Mouse (Mus musculus) forebrain, embryonic 10.5 days (tissue): ENCODE data around the gene Pla2g2c. TPM values are rescaled to one million over a fixed set of nuclear protein-coding genes. Genes with fewer than 3 reads are reported as not detected.

Source experiments
- DNase-seq: peaks from one replicate; pipeline ENCODE4 v3.0.0-alpha.2; 2017; ENCODE audit warnings: low spot score; ENCODE audit errors: extremely low spot score
- H3K27ac ChIP-seq: fragments of 300-500 bp; sonication (generic); 2 replicates; pipeline ENCODE4 v1.5.1; 2016; ENCODE audit warnings: mild to moderate bottlenecking
- H3K27me3 ChIP-seq: fragments of 300-500 bp; sonication (generic); 2 replicates; pipeline ENCODE4 v1.6.1; 2016; ENCODE audit warnings: mild to moderate bottlenecking; ENCODE audit not compliant: poor library complexity, severe bottlenecking
- H3K36me3 ChIP-seq: fragments of 300-500 bp; sonication (generic); replicated peaks from 2 replicates; pipeline ENCODE4 v1.6.1; 2016; ENCODE audit warnings: mild to moderate bottlenecking, moderate library complexity
- H3K4me1 ChIP-seq: fragments of 300-500 bp; sonication (generic); 2 replicates; pipeline ENCODE4 v1.6.1; 2016
- H3K4me3 ChIP-seq: fragments of 300-500 bp; sonication (generic); 2 replicates; pipeline ENCODE4 v1.5.1; 2016; ENCODE audit warnings: mild to moderate bottlenecking, moderate library complexity
- H3K9me3 ChIP-seq: fragments of 300-500 bp; sonication (generic); 2 replicates; pipeline ENCODE4 v1.6.1; 2016; ENCODE audit warnings: mild to moderate bottlenecking, moderate library complexity
- WGBS: fragments of 180-500 bp; shearing (Covaris S2); methylation state at CpG from one replicate; pipeline ENCODE4 v1.1.7; 2016; 5-methylcytosine and 5-hydroxymethylcytosine counted together
- polyA plus RNA-seq: library from polyadenylated mRNA; unstranded; fragments of >200 nt; fragmentation: Nextera tagmentation; extraction: Ambion mirVana; gene quantifications from 2 replicates; pipeline ENCODE4 v1.2.1, GENCODE M21; 2016

The Pla2g2c gene
- polyA plus RNA-seq, 1 experiment from 2014 or later: 0.33 TPM

DNA sequence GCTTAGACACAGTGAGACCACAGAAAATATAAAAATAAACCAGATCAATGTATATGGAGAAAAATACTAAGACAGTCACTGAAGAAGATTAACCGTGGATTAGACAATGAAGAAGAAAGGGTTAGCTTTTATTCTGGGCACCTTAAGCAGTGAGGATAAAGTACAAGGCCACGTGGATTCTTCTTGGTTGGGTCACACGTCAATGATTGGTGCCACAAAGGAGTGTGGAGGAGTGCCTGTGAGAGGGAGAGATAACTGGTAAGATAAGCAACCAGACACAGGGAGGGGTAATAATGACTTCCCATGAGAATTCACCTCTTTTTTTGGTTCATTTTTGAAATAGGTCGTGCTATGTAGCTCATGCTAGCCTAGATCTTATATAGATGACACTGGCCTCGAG lies 47.8 kb downstream of the Pla2g2c start:
- Histone ChIP-seq H3K4me3 (no peak overlapping the region), H3K27ac (no peak overlapping the region), H3K9me3 (no peaks in the 10 kb centered on the region), H3K27me3 (no peaks in the 10 kb centered on the region), H3K4me1 (peaks cover 3% of the 10 kb centered on the region; the same call in 1 of the 2 replicates), H3K36me3 (no peaks in the 10 kb centered on the region)
- no peak for DNase-seq
- 84% methylated on average over 5 of the region's 5 CpGs for whole genome bisulfite sequencing

DNA sequence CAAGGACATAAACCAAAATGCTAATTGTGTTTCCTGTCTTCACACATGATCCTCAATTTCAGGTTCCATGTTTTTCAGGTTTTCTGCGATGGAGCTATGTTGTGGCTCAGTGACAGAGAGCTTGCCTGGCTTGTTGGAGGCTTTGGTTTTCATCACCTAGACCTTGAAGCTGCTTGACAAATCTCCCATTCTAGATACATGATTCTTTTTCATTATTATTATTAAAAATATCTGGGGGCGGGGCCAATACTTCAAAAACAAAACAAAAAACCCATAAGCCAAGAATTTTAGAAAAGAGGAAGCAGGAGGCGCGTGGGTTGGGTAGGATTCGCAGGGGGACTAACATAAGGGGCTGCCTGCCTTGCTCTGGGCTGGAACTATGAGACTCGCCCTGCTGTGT lies 50.8 kb downstream of the Pla2g2c start, which contains the start of gene Pla2g2d:
Gene Pla2g2d (plus strand): TSS at position 301 of the 400 bp plus-strand sequence.
- no peaks in the 10 kb centered on the region for H3K36me3 ChIP-seq
- no peak within 1 kb of the TSS for H3K27ac ChIP-seq
- 88% methylated on average over 6 of the region's 6 CpGs for WGBS
- H3K4me3 ChIP-seq: no peak within 1 kb of the TSS
- peaks cover 10% of the 10 kb centered on the region for H3K4me1 ChIP-seq
- H3K27me3 ChIP-seq: no peaks in the 10 kb centered on the region
- no peaks in the 10 kb centered on the region for H3K9me3 ChIP-seq
- no peak for DNase-seq

- no peaks in the 10 kb centered on the region for H3K27me3 ChIP-seq
- peaks cover 10% of the 10 kb centered on the region for H3K4me1 ChIP-seq
- 57% methylated on average over 20 of the region's 20 CpGs for WGBS
- H3K9me3 ChIP-seq: no peaks in the 10 kb centered on the region
- no peaks in the 10 kb centered on the region for H3K36me3 ChIP-seq
- H3K4me3 ChIP-seq: no peak overlapping the region
- no peak for DNase-seq
- H3K27ac ChIP-seq: no peak overlapping the region
Measured at GRCm38 (mm10) chr4:138777417-138778407, 53.1 kb downstream of the Pla2g2c start.

GRCm38 (mm10) chr4:138780300-138780699 lies 55.7 kb downstream of the Pla2g2c start:
- Histone ChIP-seq H3K4me1 (peaks cover 10% of the 10 kb centered on the region), H3K27ac (no peak overlapping the region), H3K4me3 (no peak overlapping the region), H3K9me3 (no peaks in the 10 kb centered on the region), H3K36me3 (no peaks in the 10 kb centered on the region), H3K27me3 (no peaks in the 10 kb centered on the region)
- no peak for DNase-seq
- WGBS: 96% methylated on average over 5 of the region's 5 CpGs

GRCm38 (mm10) chr4:138782098-138782497 lies 57.5 kb downstream of the Pla2g2c start:
- Histone ChIP-seq H3K36me3 (no peaks in the 10 kb centered on the region), H3K27ac (no peak overlapping the region), H3K4me1 (peaks cover 9% of the 10 kb centered on the region), H3K9me3 (no peaks in the 10 kb centered on the region), H3K27me3 (no peaks in the 10 kb centered on the region), H3K4me3 (no peak overlapping the region)
- no peak for DNase-seq
- 90% methylated on average over 6 of the region's 6 CpGs for WGBS

- no peak for DNase-seq
- H3K27me3 ChIP-seq: no peaks in the 10 kb centered on the region
- WGBS: 68% methylated on average over 4 of the region's 4 CpGs
- no peak overlapping the region for H3K4me3 ChIP-seq
- H3K9me3 ChIP-seq: no peaks in the 10 kb centered on the region
- H3K36me3 ChIP-seq: no peaks in the 10 kb centered on the region
- H3K27ac ChIP-seq: no peak overlapping the region
- H3K4me1 ChIP-seq: no peaks in the 10 kb centered on the region
Measured at GRCm38 (mm10) chr4:138785721-138786120, 61.1 kb downstream of the Pla2g2c start.

DNA sequence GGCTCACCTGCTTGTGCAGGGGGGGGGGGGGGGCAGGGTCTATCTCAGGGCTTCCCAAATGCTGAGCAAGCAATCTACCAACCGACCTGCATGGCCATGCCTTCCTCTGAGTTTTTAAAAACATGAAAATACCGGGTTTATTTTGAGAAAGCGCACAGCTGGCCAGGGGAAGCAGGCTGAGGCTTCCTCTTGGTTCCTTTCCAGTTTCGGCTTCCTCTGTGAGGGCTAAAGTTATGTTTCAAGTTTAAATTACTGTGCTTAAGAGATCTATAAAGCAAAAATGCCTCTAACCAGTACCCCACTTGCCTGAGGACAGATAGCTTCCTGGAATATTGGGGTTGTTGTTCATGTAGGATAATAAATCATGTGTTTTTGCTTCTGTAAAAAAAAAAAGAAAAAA lies 61.5 kb downstream of the Pla2g2c start:
- H3K36me3 ChIP-seq: no peaks in the 10 kb centered on the region
- H3K27me3 ChIP-seq: no peaks in the 10 kb centered on the region
- H3K27ac ChIP-seq: no peak overlapping the region
- no peak overlapping the region for H3K4me3 ChIP-seq
- no peaks in the 10 kb centered on the region for H3K9me3 ChIP-seq
- DNase-seq: no peak
- no peaks in the 10 kb centered on the region for H3K4me1 ChIP-seq
- WGBS: 80% methylated on average over 4 of the region's 4 CpGs

GRCm38 (mm10) chr4:138788381-138788780 lies 63.8 kb downstream of the Pla2g2c start:
- no peaks in the 10 kb centered on the region for H3K4me1 ChIP-seq
- 83% methylated on average over 4 of the region's 4 CpGs for WGBS
- no peak overlapping the region for H3K4me3 ChIP-seq
- no peaks in the 10 kb centered on the region for H3K27me3 ChIP-seq
- no peaks in the 10 kb centered on the region for H3K9me3 ChIP-seq
- H3K36me3 ChIP-seq: no peaks in the 10 kb centered on the region
- no peak overlapping the region for H3K27ac ChIP-seq
- DNase-seq: no peak

- Histone ChIP-seq H3K4me3 (no peak overlapping the region), H3K4me1 (no peaks in the 10 kb centered on the region), H3K9me3 (no peaks in the 10 kb centered on the region), H3K36me3 (no peaks in the 10 kb centered on the region), H3K27ac (no peak overlapping the region), H3K27me3 (no peaks in the 10 kb centered on the region)
- WGBS: 80% methylated on average over 6 of the region's 6 CpGs
- DNase-seq: no peak
Measured at GRCm38 (mm10) chr4:138791452-138791851, 66.9 kb downstream of the Pla2g2c start.

GRCm38 (mm10) chr4:138792599-138792998 lies 68.0 kb downstream of the Pla2g2c start:
- 78% methylated on average over 9 of the region's 9 CpGs for WGBS
- H3K4me1 ChIP-seq: peaks cover 4% of the 10 kb centered on the region; the same call in 1 of the 2 replicates
- H3K36me3 ChIP-seq: no peaks in the 10 kb centered on the region
- no peak overlapping the region for H3K4me3 ChIP-seq
- H3K27ac ChIP-seq: no peak overlapping the region
- no peaks in the 10 kb centered on the region for H3K9me3 ChIP-seq
- no peak for DNase-seq
- no peaks in the 10 kb centered on the region for H3K27me3 ChIP-seq

- Histone ChIP-seq H3K27ac (no peak overlapping the region), H3K27me3 (no peaks in the 10 kb centered on the region), H3K9me3 (no peaks in the 10 kb centered on the region), H3K4me3 (no peak overlapping the region), H3K4me1 (peaks cover 4% of the 10 kb centered on the region; the same call in 1 of the 2 replicates), H3K36me3 (no peaks in the 10 kb centered on the region)
- no peak for DNase-seq
- 70% methylated on average over 2 of the region's 2 CpGs for WGBS
Measured at GRCm38 (mm10) chr4:138793276-138793675, 68.7 kb downstream of the Pla2g2c start.

- Histone ChIP-seq H3K4me1 (peaks cover 4% of the 10 kb centered on the region; the same call in 1 of the 2 replicates), H3K9me3 (no peaks in the 10 kb centered on the region), H3K4me3 (no peak overlapping the region), H3K36me3 (no peaks in the 10 kb centered on the region), H3K27ac (no peak overlapping the region), H3K27me3 (no peaks in the 10 kb centered on the region)
- 87% methylated on average over 6 of the region's 6 CpGs for WGBS
- DNase-seq: no peak
Measured at GRCm38 (mm10) chr4:138794344-138794743, 69.8 kb downstream of the Pla2g2c start.
